Mouse (Mus musculus) embryo, embryonic 10 days (tissue): ENCODE data around the gene Arid1b.

Source experiments
- DNase-seq: peaks from one replicate; pipeline ENCODE4 v3.0.0-alpha.2; 2015; ENCODE audit warnings: low spot score

Arid1b gene

GRCm38 (mm10) chr17:5280499-5281053 lies 286.4 kb downstream of the Arid1b start:
- no peak for DNase-seq

- DNase-seq = no peak
These were observed 290.7 kb downstream of the Arid1b start for GRCm38 (mm10) chr17:5284783-5285182.

GRCm38 (mm10) chr17:5285877-5286440 lies 291.8 kb downstream of the Arid1b start:
- no peak for DNase-seq

GRCm38 (mm10) chr17:5286571-5287209 lies 292.6 kb downstream of the Arid1b start:
- DNase-seq = no peak

- DNase-seq = no peak
These were observed 293.1 kb downstream of the Arid1b start for GRCm38 (mm10) chr17:5287210-5287591.

GRCm38 (mm10) chr17:5287641-5288040 lies 293.5 kb downstream of the Arid1b start:
- DNase-seq = no peak

GRCm38 (mm10) chr17:5293653-5294584 lies 299.8 kb downstream of the Arid1b start:
- DNase-seq = peak; percentile 25

GRCm38 (mm10) chr17:5295086-5295947 lies 301.2 kb downstream of the Arid1b start:
- DNase-seq = no peak

GRCm38 (mm10) chr17:5295948-5296262 lies 301.8 kb downstream of the Arid1b start:
- no peak for DNase-seq

- no peak for DNase-seq
These were observed 303.4 kb downstream of the Arid1b start for GRCm38 (mm10) chr17:5297491-5297890.

GRCm38 (mm10) chr17:5297984-5298383 lies 303.9 kb downstream of the Arid1b start:
- DNase-seq = no peak

- no peak for DNase-seq
These were observed 304.9 kb downstream of the Arid1b start for GRCm38 (mm10) chr17:5298891-5299559.

- no peak for DNase-seq
These were observed 309.0 kb downstream of the Arid1b start for GRCm38 (mm10) chr17:5302971-5303746.

- DNase-seq = no peak
These were observed 311.8 kb downstream of the Arid1b start for GRCm38 (mm10) chr17:5305783-5306477.

GRCm38 (mm10) chr17:5309930-5310329 lies 315.8 kb downstream of the Arid1b start:
- DNase-seq = no peak

- no peak for DNase-seq
These were observed 316.3 kb downstream of the Arid1b start for GRCm38 (mm10) chr17:5310425-5310888.

- no peak for DNase-seq
These were observed 316.9 kb downstream of the Arid1b start for GRCm38 (mm10) chr17:5311062-5311461.

GRCm38 (mm10) chr17:5312307-5312706 lies 318.2 kb downstream of the Arid1b start:
- no peak for DNase-seq

GRCm38 (mm10) chr17:5314735-5315134 lies 320.6 kb downstream of the Arid1b start:
- no peak for DNase-seq

GRCm38 (mm10) chr17:5316489-5316888 lies 322.4 kb downstream of the Arid1b start:
- DNase-seq = no peak
